ENCODE assay signal across 14 mouse cellular contexts in genomic region chr19:4217140-4217539, GRCm38 (mm10). TPM values are rescaled to one million over a fixed set of nuclear protein-coding genes. Genes with fewer than 3 reads are reported as not detected.
A peak's percentile ranks its signal among the peaks of the same experiment; 100 is the strongest.
DNase-seq lines count a peak whose midpoint lies in the region; ATAC-seq lines count a peak whose summit lies in the region.
"Had no signal": no experiment of that assay in that cellular context is flagged by ENCODE, and none has a peak within 500 bp of the region (broad histone marks: within the 10 kb centered on the region; RNA-seq: fewer than 3 reads in every experiment).

No protein-coding gene starts in this region.

- 8% methylated on average over 5 of the region's 5 CpGs for WGBS in forebrain, embryonic 11.5 days
- 9% methylated on average over 5 of the region's 5 CpGs for WGBS in forebrain, embryonic 15.5 days
- 10% methylated on average over 5 of the region's 5 CpGs for WGBS in lung, embryonic 16.5 days
- 2% methylated on average over 5 of the region's 5 CpGs for WGBS in limb, embryonic 10.5 days
- 10% methylated on average over 5 of the region's 5 CpGs for WGBS in stomach, embryonic 16.5 days

- ATAC-seq in forebrain, embryonic 11.5 days (replicated peaks; ENCODE audit: low FRiP score) = no peak
- ATAC-seq in forebrain, embryonic 15.5 days (replicated peaks) = no peak
- peak; percentile 12; the same call in 1 of the 2 replicates for ATAC-seq in lung, embryonic 16.5 days (ENCODE audit: low read depth)
- peak; percentile 11; the same call in 1 of the 2 replicates for ATAC-seq in stomach, embryonic 16.5 days (ENCODE audit: insufficient read depth, low FRiP score)
- ATAC-seq: forebrain, embryonic 14.5 days; midbrain, embryonic 15.5 days had no signal

- H3K27ac ChIP-seq in forebrain, embryonic 11.5 days (ENCODE audit: low read depth, low read length) = no peak overlapping the region
- no peak overlapping the region for H3K27ac ChIP-seq in forebrain, embryonic 15.5 days (replicated peaks)
- H3K27ac ChIP-seq in lung, embryonic 16.5 days (ENCODE audit: low read length) = no peak overlapping the region
- H3K27ac ChIP-seq in limb, embryonic 10.5 days = peak overlapping the region; percentile 97
- peak overlapping the region; percentile 79 for H3K27ac ChIP-seq in stomach, embryonic 16.5 days (ENCODE audit: low read length)
- H3K27ac ChIP-seq: liver, embryonic 15.5 days; midbrain, embryonic 15.5 days had no signal

- H3K4me2 ChIP-seq in forebrain, embryonic 11.5 days (ENCODE audit: low read depth, low read length, severe bottlenecking) = no peak overlapping the region
- no peak overlapping the region for H3K4me2 ChIP-seq in forebrain, embryonic 15.5 days (replicated peaks)
- peak overlapping the region; percentile 94 for H3K4me2 ChIP-seq in lung, embryonic 16.5 days (ENCODE audit: low read depth, low read length)
- peak overlapping the region; percentile 92 for H3K4me2 ChIP-seq in stomach, embryonic 16.5 days (ENCODE audit: low read depth, low read length)
- H3K4me2 ChIP-seq: midbrain, embryonic 15.5 days had no signal

- peaks cover 30% of the 10 kb centered on the region for H3K27me3 ChIP-seq in forebrain, embryonic 11.5 days (ENCODE audit: control insufficient read depth, insufficient read depth, low read length)
- peaks cover 45% of the 10 kb centered on the region for H3K27me3 ChIP-seq in forebrain, embryonic 15.5 days
- H3K27me3 ChIP-seq in lung, embryonic 16.5 days (ENCODE audit: control insufficient read depth, insufficient read depth, low read depth, low read length) = no peaks in the 10 kb centered on the region
- H3K27me3 ChIP-seq in limb, embryonic 10.5 days (ENCODE audit: low read depth, poor library complexity, severe bottlenecking) = peaks cover 51% of the 10 kb centered on the region
- no peaks in the 10 kb centered on the region for H3K27me3 ChIP-seq in stomach, embryonic 16.5 days (ENCODE audit: control insufficient read depth, insufficient read depth, low read length)

- H3K4me1 ChIP-seq in forebrain, embryonic 11.5 days (replicated peaks; ENCODE audit: control insufficient read depth, insufficient read depth, low read length) = peaks cover 24% of the 10 kb centered on the region
- H3K4me1 ChIP-seq in forebrain, embryonic 15.5 days = peaks cover 43% of the 10 kb centered on the region
- peaks cover 56% of the 10 kb centered on the region for H3K4me1 ChIP-seq in lung, embryonic 16.5 days (replicated peaks; ENCODE audit: control insufficient read depth, insufficient read depth, low read length)
- peaks cover 95% of the 10 kb centered on the region for H3K4me1 ChIP-seq in limb, embryonic 10.5 days
- H3K4me1 ChIP-seq in stomach, embryonic 16.5 days (ENCODE audit: control insufficient read depth, insufficient read depth, low read length) = peaks cover 75% of the 10 kb centered on the region

- no peaks in the 10 kb centered on the region for H3K9me3 ChIP-seq in forebrain, embryonic 11.5 days (ENCODE audit: control insufficient read depth, low read length)
- no peaks in the 10 kb centered on the region for H3K9me3 ChIP-seq in forebrain, embryonic 15.5 days
- H3K9me3 ChIP-seq in lung, embryonic 16.5 days (ENCODE audit: control insufficient read depth, low read length) = no peaks in the 10 kb centered on the region
- H3K9me3 ChIP-seq in limb, embryonic 10.5 days (replicated peaks) = no peaks in the 10 kb centered on the region
- no peaks in the 10 kb centered on the region for H3K9me3 ChIP-seq in stomach, embryonic 16.5 days (replicated peaks; ENCODE audit: control insufficient read depth, low read length)
- H3K9me3 ChIP-seq: liver, embryonic 15.5 days; midbrain, embryonic 15.5 days had no signal

- no peak overlapping the region for H3K9ac ChIP-seq in forebrain, embryonic 11.5 days (ENCODE audit: low read length)
- H3K9ac ChIP-seq in forebrain, embryonic 15.5 days (replicated peaks) = no peak overlapping the region
- H3K9ac ChIP-seq in lung, embryonic 16.5 days (ENCODE audit: low read length) = peak overlapping the region; percentile 12; the same call in 1 of the 2 replicates
- peak overlapping the region; percentile 58 for H3K9ac ChIP-seq in stomach, embryonic 16.5 days (ENCODE audit: low read length)
- H3K9ac ChIP-seq: liver, embryonic 15.5 days; midbrain, embryonic 15.5 days had no signal

- H3K36me3 ChIP-seq in forebrain, embryonic 11.5 days (ENCODE audit: control insufficient read depth, insufficient read depth, low read length) = no peaks in the 10 kb centered on the region
- H3K36me3 ChIP-seq in forebrain, embryonic 15.5 days = no peaks in the 10 kb centered on the region
- no peaks in the 10 kb centered on the region for H3K36me3 ChIP-seq in lung, embryonic 16.5 days (ENCODE audit: control insufficient read depth, insufficient read depth, low read length)
- H3K36me3 ChIP-seq in limb, embryonic 10.5 days = peaks cover 19% of the 10 kb centered on the region
- H3K36me3 ChIP-seq in stomach, embryonic 16.5 days (ENCODE audit: control insufficient read depth, insufficient read depth, low read length) = no peaks in the 10 kb centered on the region
- H3K36me3 ChIP-seq: liver, embryonic 15.5 days; midbrain, embryonic 15.5 days had no signal

- peak; percentile 54 for DNase-seq in forebrain, embryonic 11.5 days (ENCODE audit: low spot score)
- DNase-seq in lung, postnatal 14 days = no peak
- peak; percentile 58 for DNase-seq in limb, embryonic 10.5 days (ENCODE audit: low spot score)
- no peak for DNase-seq in thymus, postnatal 10 days (ENCODE audit: low spot score in 2 of 2)
- no peak for DNase-seq in spleen, postnatal 36 days (ENCODE audit: low spot score in 2 of 2)
- DNase-seq: gastrocnemius, postnatal 10 days; kidney, adult 9 months had no signal

- no peak overlapping the region for H3K4me3 ChIP-seq in forebrain, embryonic 11.5 days (ENCODE audit: low read depth, low read length)
- no peak overlapping the region for H3K4me3 ChIP-seq in forebrain, embryonic 15.5 days
- H3K4me3 ChIP-seq in lung, embryonic 16.5 days (ENCODE audit: low read length) = no peak overlapping the region; the same call in 1 of the 2 replicates
- peak overlapping the region; percentile 83 for H3K4me3 ChIP-seq in limb, embryonic 10.5 days
- H3K4me3 ChIP-seq in stomach, embryonic 16.5 days (replicated peaks; ENCODE audit: low read length) = no peak overlapping the region
- H3K4me3 ChIP-seq: liver, embryonic 15.5 days; midbrain, embryonic 15.5 days had no signal

RNA-seq across cellular contexts. Expression of gene AC109138.7, which starts 3.0 kb away (rescaled TPM):
- polyA plus RNA-seq in forebrain, embryonic 11.5 days (2014; fragmentation: Nextera tagmentation; extraction: Ambion mirVana) = not detected in 2 replicates
- polyA plus RNA-seq in forebrain, embryonic 15.5 days (2015; fragmentation: Nextera tagmentation; extraction: Ambion mirVana) = not detected in 2 replicates
- polyA plus RNA-seq in lung, embryonic 16.5 days (2015; fragmentation: Nextera tagmentation; extraction: Ambion mirVana) = not detected in 2 replicates
- not detected in 2 replicates for polyA plus RNA-seq in limb, embryonic 10.5 days (2016; fragmentation: Nextera tagmentation; extraction: Ambion mirVana)
- not detected in 2 replicates for polyA plus RNA-seq in stomach, embryonic 16.5 days (2015; fragmentation: Nextera tagmentation; extraction: Ambion mirVana)
- polyA plus RNA-seq: forebrain, embryonic 14.5 days; liver, embryonic 15.5 days; midbrain, embryonic 15.5 days; urinary bladder, adult 2 months had no signal

RNA-seq across cellular contexts. Expression of gene Clcf1, which starts 3.1 kb away (rescaled TPM):
- 1.0 and 1.8 TPM in 2 replicates for polyA plus RNA-seq in forebrain, embryonic 11.5 days (2014; fragmentation: Nextera tagmentation; extraction: Ambion mirVana)
- polyA plus RNA-seq in forebrain, embryonic 15.5 days (2015; fragmentation: Nextera tagmentation; extraction: Ambion mirVana) = 0.39 and 0.43 TPM in 2 replicates
- polyA plus RNA-seq in lung, embryonic 16.5 days (2015; fragmentation: Nextera tagmentation; extraction: Ambion mirVana) = 4.8 and 6.1 TPM in 2 replicates
- 4.3 and 6.0 TPM in 2 replicates for polyA plus RNA-seq in limb, embryonic 10.5 days (2016; fragmentation: Nextera tagmentation; extraction: Ambion mirVana)
- polyA plus RNA-seq in stomach, embryonic 16.5 days (2015; fragmentation: Nextera tagmentation; extraction: Ambion mirVana) = 5.3 and 6.3 TPM in 2 replicates

RNA-seq across cellular contexts. Expression of gene Pold4, which starts 14.6 kb away (rescaled TPM):
- polyA plus RNA-seq in forebrain, embryonic 11.5 days (2014; fragmentation: Nextera tagmentation; extraction: Ambion mirVana) = 8.0 and 8.8 TPM in 2 replicates
- 17.2 and 18.1 TPM in 2 replicates for polyA plus RNA-seq in forebrain, embryonic 15.5 days (2015; fragmentation: Nextera tagmentation; extraction: Ambion mirVana)
- polyA plus RNA-seq in lung, embryonic 16.5 days (2015; fragmentation: Nextera tagmentation; extraction: Ambion mirVana) = 32.6 and 38.0 TPM in 2 replicates
- polyA plus RNA-seq in limb, embryonic 10.5 days (2016; fragmentation: Nextera tagmentation; extraction: Ambion mirVana) = 14.0 and 16.2 TPM in 2 replicates
- polyA plus RNA-seq in stomach, embryonic 16.5 days (2015; fragmentation: Nextera tagmentation; extraction: Ambion mirVana) = 36.3 and 38.0 TPM in 2 replicates

RNA-seq across cellular contexts. Expression of gene Rad9a, which starts 15.7 kb away (rescaled TPM):
- 49.9 and 52.6 TPM in 2 replicates for polyA plus RNA-seq in forebrain, embryonic 11.5 days (2014; fragmentation: Nextera tagmentation; extraction: Ambion mirVana)
- 22.6 and 25.2 TPM in 2 replicates for polyA plus RNA-seq in forebrain, embryonic 15.5 days (2015; fragmentation: Nextera tagmentation; extraction: Ambion mirVana)
- polyA plus RNA-seq in lung, embryonic 16.5 days (2015; fragmentation: Nextera tagmentation; extraction: Ambion mirVana) = 30.5 and 33.6 TPM in 2 replicates
- 58.2 and 61.5 TPM in 2 replicates for polyA plus RNA-seq in limb, embryonic 10.5 days (2016; fragmentation: Nextera tagmentation; extraction: Ambion mirVana)
- polyA plus RNA-seq in stomach, embryonic 16.5 days (2015; fragmentation: Nextera tagmentation; extraction: Ambion mirVana) = 26.2 and 26.7 TPM in 2 replicates

RNA-seq across cellular contexts. Expression of gene Ppp1ca, which starts 25.3 kb away (rescaled TPM):
- 856 and 864 TPM in 2 replicates for polyA plus RNA-seq in forebrain, embryonic 11.5 days (2014; fragmentation: Nextera tagmentation; extraction: Ambion mirVana)
- 560 and 578 TPM in 2 replicates for polyA plus RNA-seq in forebrain, embryonic 15.5 days (2015; fragmentation: Nextera tagmentation; extraction: Ambion mirVana)
- 911 and 931 TPM in 2 replicates for polyA plus RNA-seq in lung, embryonic 16.5 days (2015; fragmentation: Nextera tagmentation; extraction: Ambion mirVana)
- polyA plus RNA-seq in limb, embryonic 10.5 days (2016; fragmentation: Nextera tagmentation; extraction: Ambion mirVana) = 1,070 and 1,129 TPM in 2 replicates
- polyA plus RNA-seq in stomach, embryonic 16.5 days (2015; fragmentation: Nextera tagmentation; extraction: Ambion mirVana) = 727 and 779 TPM in 2 replicates

Comparison
In these comparisons a context has a peak if more than half of its experiments do, and no peak if none do; other contexts are left out.
1. ATAC-seq: peak in lung, embryonic 16.5 days (single experiment) and stomach, embryonic 16.5 days (single experiment); none in forebrain, embryonic 11.5 days (single experiment) and forebrain, embryonic 15.5 days (single experiment).
2. DNase-seq: peak in forebrain, embryonic 11.5 days (single experiment) and limb, embryonic 10.5 days (single experiment); none in lung, postnatal 14 days (single experiment), thymus, postnatal 10 days (0 of 2) and spleen, postnatal 36 days (0 of 2).
3. H3K27ac ChIP-seq: peak in limb, embryonic 10.5 days (single experiment) and stomach, embryonic 16.5 days (single experiment); none in forebrain, embryonic 11.5 days (single experiment), forebrain, embryonic 15.5 days (single experiment) and lung, embryonic 16.5 days (single experiment).
4. H3K4me2 ChIP-seq: peak in lung, embryonic 16.5 days (single experiment) and stomach, embryonic 16.5 days (single experiment); none in forebrain, embryonic 11.5 days (single experiment) and forebrain, embryonic 15.5 days (single experiment).
5. H3K9ac ChIP-seq: peak in lung, embryonic 16.5 days (single experiment) and stomach, embryonic 16.5 days (single experiment); none in forebrain, embryonic 11.5 days (single experiment) and forebrain, embryonic 15.5 days (single experiment).